Mouse (Mus musculus): ENCODE results near the gene Klf9.
A peak's percentile ranks its signal among the peaks of the same experiment; 100 is the strongest.
"Not testable (repeated sequence)": the region's sequence is repeated elsewhere in the genome, so short reads cannot be mapped to it uniquely, and the experiment has no call there.

Klf9 gene

GRCm38 (mm10) chr19:23141391-23142281 is 610 bp downstream of the Klf9 start:
- DNase-seq (ENCODE audit: inconsistent ontology term) = peak; percentile 89

GRCm38 (mm10) chr19:23142427-23143073 is 1.5 kb downstream of the Klf9 start:
- DNase-seq (ENCODE audit: inconsistent ontology term) = peak; percentile 60

- no peak for DNase-seq (ENCODE audit: inconsistent ontology term)
These were observed 2.0 kb downstream of the Klf9 start for GRCm38 (mm10) chr19:23143074-23143445.

- no peak for DNase-seq (ENCODE audit: inconsistent ontology term)
These were observed 2.5 kb downstream of the Klf9 start for GRCm38 (mm10) chr19:23143541-23143940.

- DNase-seq (ENCODE audit: inconsistent ontology term) = no peak
These were observed 3.0 kb downstream of the Klf9 start for GRCm38 (mm10) chr19:23144031-23144430.

- no peak for DNase-seq (ENCODE audit: inconsistent ontology term)
These were observed 4.1 kb downstream of the Klf9 start for GRCm38 (mm10) chr19:23145146-23145545.

- not testable (repeated sequence) for DNase-seq (ENCODE audit: inconsistent ontology term)
These were observed 4.5 kb downstream of the Klf9 start for GRCm38 (mm10) chr19:23145575-23145974.

GRCm38 (mm10) chr19:23146409-23146861 is 5.4 kb downstream of the Klf9 start:
- peak; percentile 68 for DNase-seq (ENCODE audit: inconsistent ontology term)

GRCm38 (mm10) chr19:23147026-23147966 is 6.3 kb downstream of the Klf9 start:
- DNase-seq (ENCODE audit: inconsistent ontology term) = peak; percentile 65

GRCm38 (mm10) chr19:23149465-23150410 is 8.7 kb downstream of the Klf9 start:
- DNase-seq (ENCODE audit: inconsistent ontology term) = no peak

GRCm38 (mm10) chr19:23150556-23151265 is 9.7 kb downstream of the Klf9 start:
- no peak for DNase-seq (ENCODE audit: inconsistent ontology term)

- DNase-seq (ENCODE audit: inconsistent ontology term) = no peak
These were observed 10.6 kb downstream of the Klf9 start for GRCm38 (mm10) chr19:23151651-23152070.

GRCm38 (mm10) chr19:23152201-23152640 is 11.2 kb downstream of the Klf9 start:
- DNase-seq (ENCODE audit: inconsistent ontology term) = no peak

- no peak for DNase-seq (ENCODE audit: inconsistent ontology term)
These were observed 12.0 kb downstream of the Klf9 start for GRCm38 (mm10) chr19:23152771-23153605.

- no peak for DNase-seq (ENCODE audit: inconsistent ontology term)
These were observed 12.6 kb downstream of the Klf9 start for GRCm38 (mm10) chr19:23153606-23154127.

- peak; percentile 45 for DNase-seq (ENCODE audit: inconsistent ontology term)
These were observed 18.9 kb downstream of the Klf9 start for GRCm38 (mm10) chr19:23159780-23160395.

GRCm38 (mm10) chr19:23162387-23162809 is 21.4 kb downstream of the Klf9 start:
- DNase-seq (ENCODE audit: inconsistent ontology term) = peak; percentile 57

GRCm38 (mm10) chr19:23162877-23163276 is 21.9 kb downstream of the Klf9 start:
- DNase-seq (ENCODE audit: inconsistent ontology term) = no peak
